Mouse (Mus musculus): ENCODE results near the gene Fbxw9. TPM values are rescaled to one million over a fixed set of nuclear protein-coding genes. Genes with fewer than 3 reads are reported as not detected.
A peak's percentile ranks its signal among the peaks of the same experiment; 100 is the strongest.

Gene Fbxw9
- polyA plus RNA-seq, 1 experiment from 2014 or later: 35.2 TPM

DNA sequence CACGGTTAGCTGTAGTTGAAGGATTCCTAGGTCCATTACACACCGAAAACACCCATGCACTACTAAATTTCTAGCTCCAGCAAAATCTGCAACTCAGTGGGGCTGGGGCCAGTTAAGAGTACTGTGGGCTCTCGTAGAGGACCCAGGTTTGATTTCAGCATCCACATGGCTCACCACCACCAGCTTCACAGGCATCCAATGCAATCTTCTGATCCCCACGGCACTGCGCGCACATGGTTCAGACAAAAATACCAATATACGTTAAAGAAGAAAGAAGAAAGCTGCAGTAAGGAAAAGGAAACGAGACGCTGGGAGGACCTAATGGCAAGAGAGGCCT lies 23.5 kb upstream of the Fbxw9 start:
- peak overlapping the region; percentile 91 for H3K4me2 ChIP-seq (ENCODE audit: low read length)
- no peaks in the 10 kb centered on the region for H3K27me3 ChIP-seq (ENCODE audit: insufficient read depth, low read length)
- peak overlapping the region; percentile 69 for H3K9ac ChIP-seq (ENCODE audit: low read depth, low read length)
- peaks cover 18% of the 10 kb centered on the region for H3K36me3 ChIP-seq (ENCODE audit: insufficient read depth, low read length)
- TF ChIP-seq CTCF (IDR thresholded peaks at IDR 0.05; ENCODE audit: low read depth): no peak
- H3K4me3 ChIP-seq (replicated peaks; ENCODE audit: low read depth, low read length): peak overlapping the region; percentile 85
- peak; percentile 11 for ATAC-seq (replicated peaks; ENCODE audit: low FRiP score, low read depth)
- peaks cover 13% of the 10 kb centered on the region for H3K4me1 ChIP-seq (replicated peaks; ENCODE audit: insufficient read depth, low read length)
- under 1% methylated on average over 9 of the region's 9 CpGs for whole genome bisulfite sequencing
- no peak for DNase-seq (ENCODE audit: low spot score)
- H3K27ac ChIP-seq: peak overlapping the region; percentile 92
- no peaks in the 10 kb centered on the region for H3K9me3 ChIP-seq (replicated peaks; ENCODE audit: low read length)

DNA sequence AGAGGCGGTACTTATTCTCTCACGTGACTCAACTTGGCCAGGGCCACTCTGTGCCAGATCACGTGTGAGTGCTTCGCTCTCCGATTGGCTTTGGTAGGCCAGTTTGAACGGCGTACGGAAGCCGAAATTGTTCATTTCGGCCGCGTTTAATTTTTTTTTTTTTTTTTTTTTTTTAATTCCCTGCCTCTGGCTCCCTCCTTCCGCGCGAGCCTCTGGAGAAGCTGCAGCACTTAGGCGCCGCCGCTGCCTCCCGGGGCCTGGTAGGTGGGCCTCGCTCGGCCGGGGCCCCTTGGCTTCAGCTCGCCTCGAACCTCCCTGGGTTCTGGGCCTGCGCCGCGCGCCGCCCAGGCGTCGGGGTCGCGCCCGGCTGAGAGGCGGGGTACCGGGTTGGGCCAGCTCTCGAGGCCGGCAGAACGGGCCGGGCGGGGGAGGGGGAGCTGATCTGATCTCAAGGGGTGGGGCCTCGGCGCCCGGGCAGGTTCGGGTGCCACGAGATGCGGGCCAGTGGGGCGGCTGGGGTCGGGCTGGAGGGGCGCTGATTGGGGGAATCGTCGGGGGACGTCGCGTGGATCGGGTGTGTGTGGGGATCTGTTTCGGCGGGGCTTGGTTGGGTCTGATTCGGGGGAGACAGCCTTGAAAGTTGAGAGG lies 23.0 kb upstream of the Fbxw9 start, which contains the start of gene Tnpo2:
Gene Tnpo2 (plus strand): TSS at position 198 of the 648 bp plus-strand sequence.
- no peak for TF ChIP-seq CTCF (IDR thresholded peaks at IDR 0.05; ENCODE audit: low read depth)
- peaks cover 13% of the 10 kb centered on the region for H3K4me1 ChIP-seq (replicated peaks; ENCODE audit: insufficient read depth, low read length)
- ATAC-seq (replicated peaks; ENCODE audit: low FRiP score, low read depth) (peak; percentile 89), DNase-seq (ENCODE audit: low spot score) (peak; percentile 99)
- H3K27me3 ChIP-seq (ENCODE audit: insufficient read depth, low read length): no peaks in the 10 kb centered on the region
- H3K36me3 ChIP-seq (ENCODE audit: insufficient read depth, low read length): peaks cover 13% of the 10 kb centered on the region
- under 1% methylated on average over 59 of the region's 59 CpGs for WGBS
- H3K27ac ChIP-seq: peak within 1 kb of the TSS; percentile 99
- peak within 1 kb of the TSS; percentile 99 for H3K4me2 ChIP-seq (ENCODE audit: low read length)
- peak within 1 kb of the TSS; percentile 85 for H3K4me3 ChIP-seq (replicated peaks; ENCODE audit: low read depth, low read length)
- H3K9me3 ChIP-seq (replicated peaks; ENCODE audit: low read length): no peaks in the 10 kb centered on the region
- peak within 1 kb of the TSS; percentile 89 for H3K9ac ChIP-seq (ENCODE audit: low read depth, low read length)

- 1% methylated on average over 14 of the region's 14 CpGs for WGBS
- no peak for TF ChIP-seq CTCF (IDR thresholded peaks at IDR 0.05; ENCODE audit: low read depth)
- Histone ChIP-seq H3K27me3 (ENCODE audit: insufficient read depth, low read length) (no peaks in the 10 kb centered on the region), H3K4me3 (replicated peaks; ENCODE audit: low read depth, low read length) (peak overlapping the region; percentile 85), H3K9me3 (replicated peaks; ENCODE audit: low read length) (no peaks in the 10 kb centered on the region), H3K4me2 (ENCODE audit: low read length) (peak overlapping the region; percentile 99), H3K9ac (ENCODE audit: low read depth, low read length) (peak overlapping the region; percentile 89), H3K36me3 (ENCODE audit: insufficient read depth, low read length) (peaks cover 8% of the 10 kb centered on the region), H3K27ac (peak overlapping the region; percentile 99), H3K4me1 (replicated peaks; ENCODE audit: insufficient read depth, low read length) (peaks cover 13% of the 10 kb centered on the region)
- peak; percentile 40 for ATAC-seq (replicated peaks; ENCODE audit: low FRiP score, low read depth)
- no peak for DNase-seq (ENCODE audit: low spot score)
Measured at GRCm38 (mm10) chr8:85037366-85037680, 22.5 kb upstream of the Fbxw9 start.

GRCm38 (mm10) chr8:85037681-85038531 lies 21.9 kb upstream of the Fbxw9 start:
- DNase-seq (ENCODE audit: low spot score) (peak; percentile 49), ATAC-seq (replicated peaks; ENCODE audit: low FRiP score, low read depth) (0 out of 2 replicates have a peak, but pooled peaks have one; percentile 2)
- Histone ChIP-seq H3K4me3 (replicated peaks; ENCODE audit: low read depth, low read length) (peak overlapping the region; percentile 85), H3K9ac (ENCODE audit: low read depth, low read length) (peak overlapping the region; percentile 89), H3K27me3 (ENCODE audit: insufficient read depth, low read length) (no peaks in the 10 kb centered on the region), H3K9me3 (replicated peaks; ENCODE audit: low read length) (no peaks in the 10 kb centered on the region), H3K4me2 (ENCODE audit: low read length) (peak overlapping the region; percentile 99), H3K27ac (peak overlapping the region; percentile 99), H3K36me3 (ENCODE audit: insufficient read depth, low read length) (peaks cover 9% of the 10 kb centered on the region), H3K4me1 (replicated peaks; ENCODE audit: insufficient read depth, low read length) (peaks cover 13% of the 10 kb centered on the region)
- no peak for TF ChIP-seq CTCF (IDR thresholded peaks at IDR 0.05; ENCODE audit: low read depth)
- under 1% methylated on average over 53 of the region's 57 CpGs for WGBS

DNA sequence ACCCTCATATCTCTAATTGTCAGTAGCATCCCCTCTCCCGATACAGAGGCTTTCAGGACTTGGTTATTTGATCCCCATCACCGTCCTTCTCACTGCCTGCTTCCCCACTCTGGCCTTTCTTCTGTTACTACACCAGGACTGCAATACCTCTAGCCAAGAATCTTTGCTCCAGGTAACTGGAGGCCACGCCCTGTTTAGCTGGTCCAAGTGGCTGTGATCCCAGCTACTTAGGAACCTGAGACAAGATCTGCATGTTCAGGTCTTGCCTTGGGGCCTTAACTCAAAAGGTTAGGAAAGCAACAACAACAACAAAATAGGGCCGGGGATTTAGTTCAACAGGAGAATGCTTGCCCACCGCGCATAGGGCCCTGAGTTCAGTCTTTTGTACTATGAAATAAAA lies 16.2 kb upstream of the Fbxw9 start:
- Histone ChIP-seq H3K27ac (no peak overlapping the region), H3K4me1 (replicated peaks; ENCODE audit: insufficient read depth, low read length) (peaks cover 5% of the 10 kb centered on the region; the same call in 1 of the 2 replicates), H3K36me3 (ENCODE audit: insufficient read depth, low read length) (peaks cover 59% of the 10 kb centered on the region), H3K4me3 (replicated peaks; ENCODE audit: low read depth, low read length) (no peak overlapping the region), H3K4me2 (ENCODE audit: low read length) (no peak overlapping the region), H3K9ac (ENCODE audit: low read depth, low read length) (no peak overlapping the region), H3K9me3 (replicated peaks; ENCODE audit: low read length) (no peaks in the 10 kb centered on the region), H3K27me3 (ENCODE audit: insufficient read depth, low read length) (no peaks in the 10 kb centered on the region)
- WGBS: 88% methylated on average over 6 of the region's 6 CpGs
- DNase-seq (ENCODE audit: low spot score) (no peak), ATAC-seq (replicated peaks; ENCODE audit: low FRiP score, low read depth) (no peak)
- no peak for TF ChIP-seq CTCF (IDR thresholded peaks at IDR 0.05; ENCODE audit: low read depth)

DNA sequence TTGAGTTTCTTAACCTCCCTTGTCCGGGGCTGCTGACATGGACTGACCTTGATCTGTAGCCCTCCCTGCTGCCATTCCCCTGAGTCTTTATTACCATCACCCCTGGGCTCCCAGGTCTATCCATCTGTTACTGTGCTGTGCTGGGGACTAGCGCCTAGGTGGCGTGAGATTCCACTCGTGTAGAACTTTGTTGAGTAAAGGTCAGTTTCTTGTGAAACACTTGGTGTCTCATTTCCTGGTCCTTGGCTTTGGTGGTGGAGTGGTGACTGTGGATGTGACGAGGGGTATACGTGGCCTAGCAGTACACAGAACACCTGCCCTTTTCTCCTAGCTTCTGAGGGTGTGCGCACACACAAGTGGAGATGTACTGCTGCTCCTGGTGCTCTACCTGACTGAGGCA lies 2.5 kb upstream of the Fbxw9 start:
- Histone ChIP-seq H3K9me3 (replicated peaks; ENCODE audit: low read length) (no peaks in the 10 kb centered on the region), H3K9ac (ENCODE audit: low read depth, low read length) (no peak overlapping the region), H3K27ac (no peak overlapping the region), H3K4me1 (replicated peaks; ENCODE audit: insufficient read depth, low read length) (peaks cover 7% of the 10 kb centered on the region; the same call in 1 of the 2 replicates), H3K36me3 (ENCODE audit: insufficient read depth, low read length) (peaks cover 42% of the 10 kb centered on the region), H3K4me2 (ENCODE audit: low read length) (no peak overlapping the region), H3K4me3 (replicated peaks; ENCODE audit: low read depth, low read length) (no peak overlapping the region), H3K27me3 (ENCODE audit: insufficient read depth, low read length) (no peaks in the 10 kb centered on the region)
- WGBS: 77% methylated on average over 7 of the region's 7 CpGs
- DNase-seq (ENCODE audit: low spot score) (no peak), ATAC-seq (replicated peaks; ENCODE audit: low FRiP score, low read depth) (no peak)
- no peak for TF ChIP-seq CTCF (IDR thresholded peaks at IDR 0.05; ENCODE audit: low read depth)
